Mouse (Mus musculus) heart, embryonic 14.5 days (tissue): ENCODE results near the gene Ptgis. TPM values are rescaled to one million over a fixed set of nuclear protein-coding genes. Genes with fewer than 3 reads are reported as not detected.
A peak's percentile ranks its signal among the peaks of the same experiment; 100 is the strongest.
"Not testable (repeated sequence)": the region's sequence is repeated elsewhere in the genome, so short reads cannot be mapped to it uniquely, and the experiment has no call there.

Experiments used
- ATAC-seq: fragments of 200-750 bp; cut with Nextera tagmentation; 2 replicates; pipeline ENCODE4 v1.8.0; 2017; ENCODE audit warnings: low read depth, moderate TSS enrichment; ENCODE audit not compliant: insufficient number of reproducible peaks, insufficient read depth, low FRiP score
- H3K27ac ChIP-seq, 2 experiments: fragments of 200-500 bp in 1 of 2; fragments of 300-500 bp in 1 of 2; sonication (generic) in 1 of 2; replicated peaks in 1 of 2; 2 replicates each; pipeline ENCODE4 v1.5.1; 2012 to 2014; ENCODE audit warnings: low read depth in 2 of 2, low read length in 2 of 2, control low read depth in 1 of 2, mild to moderate bottlenecking in 1 of 2, mixed read lengths in 1 of 2; ENCODE audit not compliant: control insufficient read depth in 1 of 2, insufficient read depth in 1 of 2
- H3K27me3 ChIP-seq: fragments of 300-500 bp; sonication (generic); 2 replicates; pipeline ENCODE4 v1.6.1; 2014; ENCODE audit warnings: mild to moderate bottlenecking, low read length, control low read depth; ENCODE audit not compliant: control insufficient read depth, insufficient read depth
- H3K36me3 ChIP-seq: fragments of 300-500 bp; sonication (generic); 2 replicates; pipeline ENCODE4 v1.6.1; 2014; ENCODE audit warnings: mild to moderate bottlenecking, control low read depth, low read length, mixed read lengths; ENCODE audit not compliant: control insufficient read depth, insufficient read depth
- H3K4me1 ChIP-seq, 2 experiments: fragments of 200-500 bp in 1 of 2; fragments of 300-500 bp in 1 of 2; sonication (generic) in 1 of 2; 2 replicates each; pipeline ENCODE4 v1.6.1; 2012 to 2014; ENCODE audit warnings: low read length in 2 of 2, control low read depth in 1 of 2, mixed read lengths in 1 of 2; ENCODE audit not compliant: control insufficient read depth in 2 of 2, insufficient read depth in 2 of 2
- H3K4me2 ChIP-seq: fragments of 300-500 bp; sonication (generic); 2 replicates; pipeline ENCODE4 v1.6.1; 2014; ENCODE audit warnings: mild to moderate bottlenecking, low read length
- H3K4me3 ChIP-seq, 2 experiments: fragments of 200-500 bp in 1 of 2; fragments of 300-500 bp in 1 of 2; sonication (generic) in 1 of 2; 2 replicates each; pipeline ENCODE4 v1.5.1; 2012 to 2014; ENCODE audit warnings: low read length in 2 of 2, mild to moderate bottlenecking in 2 of 2, control low read depth in 1 of 2, low read depth in 1 of 2, moderate library complexity in 1 of 2; ENCODE audit not compliant: control insufficient read depth in 1 of 2, insufficient read depth in 1 of 2
- H3K9ac ChIP-seq: fragments of 300-500 bp; sonication (generic); 2 replicates; pipeline ENCODE4 v1.6.1; 2014; ENCODE audit warnings: mild to moderate bottlenecking, low read length
- H3K9me3 ChIP-seq: fragments of 300-500 bp; sonication (generic); 2 replicates; pipeline ENCODE4 v1.6.1; 2016; ENCODE audit warnings: low read length, control low read depth; ENCODE audit not compliant: control insufficient read depth
- WGBS: fragments of 180-500 bp; shearing (Covaris S2); extraction: QIAGEN DNeasy Blood & Tissue Kit; methylation state at CpG from one replicate; pipeline ENCODE4 v1.1.7; 2014; 5-methylcytosine and 5-hydroxymethylcytosine counted together
- polyA plus RNA-seq: library from polyadenylated mRNA; unstranded; fragments of >200 nt; fragmentation: Nextera tagmentation; extraction: Ambion mirVana; gene quantifications from 2 replicates; pipeline ENCODE4 v1.2.1, GENCODE M21; 2014

Ptgis gene
- polyA plus RNA-seq, 1 experiment from 2014 or later = 21.2 TPM

DNA sequence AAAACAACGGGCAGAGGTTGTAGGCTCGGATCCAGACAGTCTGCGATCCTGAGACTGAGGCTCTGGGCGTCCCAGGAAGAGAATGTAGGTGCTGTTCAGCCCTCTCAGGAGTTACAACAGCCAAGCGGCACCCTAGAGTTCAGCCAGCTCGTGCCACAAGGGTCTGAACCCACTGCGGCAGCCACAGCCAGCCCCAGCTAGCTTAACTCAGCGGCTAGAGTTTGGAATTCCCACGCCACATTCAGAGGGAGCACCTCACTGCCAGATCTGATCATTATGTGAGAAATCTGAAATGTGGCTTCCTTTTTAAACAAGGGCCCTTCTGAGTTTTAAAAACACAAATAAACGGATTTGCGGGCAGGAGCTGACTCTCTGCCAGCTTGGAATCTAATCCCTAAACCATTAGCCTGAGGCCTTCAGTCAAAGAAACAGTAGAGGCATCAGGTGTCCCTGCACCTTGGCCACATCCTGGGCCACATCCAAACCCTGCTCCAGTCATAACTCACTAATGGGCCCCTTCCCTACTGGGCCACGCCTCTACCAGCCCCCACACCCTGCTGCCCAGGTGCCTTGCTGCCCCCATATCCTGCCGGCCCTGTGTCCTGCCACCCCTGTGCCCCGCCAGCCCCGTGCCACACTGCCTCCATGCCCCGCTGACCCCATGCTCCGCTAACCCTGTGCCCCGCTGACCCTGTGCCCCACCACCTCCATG is 34.3 kb downstream of the Ptgis start:
- H3K27me3 ChIP-seq = peaks cover 7% of the 10 kb centered on the region; the same call in 1 of the 2 replicates
- ATAC-seq = no peak
- 0 out of 2 replicates have a peak, but pooled peaks cover 2% of the 10 kb centered on the region for H3K36me3 ChIP-seq
- peaks cover 12 to 15% of the 10 kb centered on the region in 2 experiments for H3K4me1 ChIP-seq
- H3K4me2 ChIP-seq = no peak overlapping the region
- WGBS = 84% methylated on average over 18 of the region's 18 CpGs
- no peak overlapping the region for H3K9ac ChIP-seq
- no peak overlapping the region for H3K4me3 ChIP-seq
- no peaks in the 10 kb centered on the region for H3K9me3 ChIP-seq
- H3K27ac ChIP-seq = no peak overlapping the region

DNA sequence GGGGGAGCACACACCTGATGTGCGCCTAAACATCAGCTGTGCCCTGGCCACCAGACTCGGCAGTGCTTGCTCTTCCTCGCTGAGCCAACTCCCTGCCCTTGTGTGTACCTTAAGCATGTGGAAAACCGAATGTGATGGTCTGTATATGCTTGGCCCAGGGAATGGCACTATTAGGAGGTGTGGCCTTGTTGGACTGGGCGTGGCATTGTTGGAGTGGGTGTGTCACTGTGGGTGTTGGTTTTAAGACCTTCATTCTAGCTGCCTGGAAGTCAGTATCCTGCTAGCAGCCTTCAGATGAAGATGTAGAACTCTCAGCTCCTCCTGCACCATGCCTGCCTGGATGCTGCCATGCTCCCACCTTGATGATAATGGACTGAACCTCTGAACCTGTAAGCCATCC is 35.7 kb downstream of the Ptgis start:
- H3K9ac ChIP-seq, H3K9me3 ChIP-seq, ATAC-seq, H3K4me3 ChIP-seq, H3K27ac ChIP-seq, H3K4me2 ChIP-seq, H3K27me3 ChIP-seq, H3K36me3 ChIP-seq: not testable (repeated sequence)
- H3K4me1 ChIP-seq = peaks cover 11% of the 10 kb centered on the region in 2 experiments
- WGBS = 77% methylated on average over 5 of the region's 5 CpGs

DNA sequence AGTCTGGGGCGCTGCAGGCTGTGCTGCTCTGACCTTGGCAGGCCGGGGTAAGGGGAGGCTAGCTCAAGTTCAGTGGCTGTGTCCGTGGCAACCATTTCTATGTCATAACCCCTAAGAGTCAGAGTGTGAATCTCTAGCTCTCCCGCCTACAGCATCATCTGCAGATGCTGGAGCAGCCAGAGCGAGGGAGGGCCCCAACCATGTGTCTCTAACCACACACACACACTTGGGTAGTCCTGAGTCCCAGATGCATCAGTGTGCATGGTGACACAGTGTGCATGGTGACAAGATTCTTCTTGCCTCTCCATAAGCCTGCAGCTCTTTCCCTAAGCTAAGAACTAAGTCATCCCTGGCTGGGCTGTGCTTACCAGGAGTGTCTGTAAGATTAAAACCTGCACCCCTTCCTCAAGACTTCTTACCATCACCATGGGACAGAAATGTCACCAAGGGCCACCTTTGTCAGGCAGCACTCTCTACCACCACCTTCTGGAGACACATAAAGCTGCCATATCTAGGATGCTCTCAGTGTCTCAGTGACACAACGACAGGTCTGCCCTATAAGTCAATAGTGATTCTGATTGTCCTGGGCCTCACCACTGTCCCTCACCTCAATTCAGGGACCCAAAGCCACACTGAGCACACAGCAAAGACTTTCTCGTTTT is 36.8 kb downstream of the Ptgis start:
- ATAC-seq = no peak
- 0 out of 2 replicates have a peak, but pooled peaks cover 2% of the 10 kb centered on the region for H3K36me3 ChIP-seq
- peaks cover 3 to 7% of the 10 kb centered on the region in 2 experiments; a peak in 2 of 4 replicates for H3K4me1 ChIP-seq
- H3K4me3 ChIP-seq = no peak overlapping the region
- no peak overlapping the region for H3K4me2 ChIP-seq
- H3K27me3 ChIP-seq = peaks cover 7% of the 10 kb centered on the region; the same call in 1 of the 2 replicates
- WGBS = 75% methylated on average over 7 of the region's 7 CpGs
- no peak overlapping the region for H3K27ac ChIP-seq
- H3K9ac ChIP-seq = no peak overlapping the region
- H3K9me3 ChIP-seq = no peaks in the 10 kb centered on the region

DNA sequence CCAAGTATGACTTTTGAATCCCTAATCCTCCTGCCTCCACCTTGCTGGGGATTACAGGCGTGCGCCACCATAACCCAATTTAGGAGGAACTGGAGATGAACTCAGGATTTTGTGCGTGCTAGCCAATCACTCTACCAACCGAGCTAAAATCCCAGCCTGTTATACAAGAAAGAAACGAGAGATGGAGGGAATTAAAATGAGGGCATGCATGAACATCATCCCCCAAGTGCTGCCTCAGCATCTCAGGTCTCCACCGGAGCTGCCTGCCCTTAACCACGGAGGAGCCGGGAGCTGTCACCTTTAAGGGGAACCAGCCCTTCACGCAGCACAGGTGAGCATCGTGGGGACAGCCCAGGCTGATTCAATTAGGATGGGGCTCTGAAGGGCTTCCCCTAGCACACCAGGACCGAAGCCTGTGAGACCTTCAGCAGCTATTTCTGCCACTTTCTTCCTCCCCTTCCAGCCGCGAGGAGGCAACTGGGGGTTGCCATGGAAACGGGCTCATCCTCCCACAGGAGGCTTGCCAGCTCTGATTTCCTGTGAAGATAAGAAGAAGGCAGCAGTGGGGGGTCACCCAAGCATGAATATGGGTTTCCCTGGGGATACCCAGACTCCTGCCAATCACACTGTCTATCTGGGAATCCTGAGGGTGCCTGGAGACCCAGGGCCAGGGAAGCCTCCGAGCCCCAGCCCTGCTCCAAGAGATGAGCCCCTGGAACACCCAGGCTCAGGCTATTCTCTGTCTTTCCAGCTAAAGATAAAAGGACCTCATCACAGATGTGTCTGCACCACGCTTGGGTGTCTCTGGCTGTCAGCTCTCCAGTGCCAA is 38.7 kb downstream of the Ptgis start:
- no peak overlapping the region for H3K27ac ChIP-seq
- no peak overlapping the region for H3K4me2 ChIP-seq
- 0 out of 2 replicates have a peak, but pooled peaks cover 2% of the 10 kb centered on the region for H3K36me3 ChIP-seq
- peaks cover 7% of the 10 kb centered on the region; the same call in 1 of the 2 replicates for H3K27me3 ChIP-seq
- no peak for ATAC-seq
- no peak overlapping the region for H3K9ac ChIP-seq
- H3K4me3 ChIP-seq = no peak overlapping the region
- no peaks in the 10 kb centered on the region for H3K9me3 ChIP-seq
- 41% methylated on average over 16 of the region's 16 CpGs for WGBS
- no peaks in the 10 kb centered on the region for H3K4me1 ChIP-seq

DNA sequence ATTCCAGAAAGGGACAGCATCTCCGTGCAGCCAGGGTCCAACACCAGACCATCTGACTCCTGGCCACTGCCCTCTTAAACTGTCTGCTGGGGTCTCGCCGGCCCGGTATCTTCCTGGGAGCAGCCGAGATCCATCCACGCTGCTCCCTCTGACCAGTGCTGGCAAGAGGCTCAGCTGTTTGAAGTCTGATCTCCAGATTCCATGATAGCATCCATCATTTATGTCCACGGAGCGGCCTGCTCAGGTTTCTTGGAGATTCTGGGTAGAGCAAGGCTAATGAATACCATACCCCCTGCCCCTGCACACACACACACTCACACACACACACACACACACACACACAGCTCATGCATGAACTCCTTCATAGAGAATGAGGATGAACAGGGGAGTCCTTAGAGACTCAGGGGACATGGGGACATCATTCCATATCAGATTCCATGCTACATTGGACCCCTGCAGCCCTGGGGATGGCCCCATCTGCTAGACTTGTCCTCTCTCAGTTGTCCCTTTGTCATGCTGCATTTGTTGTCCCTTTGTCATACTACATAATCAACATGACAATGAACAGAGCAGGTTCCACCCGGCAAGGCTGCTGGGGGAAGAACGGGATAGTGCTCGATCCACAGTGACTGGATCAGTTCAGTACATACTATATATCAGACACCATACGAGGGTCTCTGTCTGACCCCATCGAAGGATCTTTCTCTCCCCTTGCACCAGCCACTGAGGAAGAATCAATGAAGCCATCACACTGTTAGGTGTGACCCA is 41.6 kb downstream of the Ptgis start:
- H3K4me1 ChIP-seq = no peaks in the 10 kb centered on the region
- no peak overlapping the region for H3K27ac ChIP-seq
- peaks cover 7% of the 10 kb centered on the region; the same call in 1 of the 2 replicates for H3K27me3 ChIP-seq
- no peak overlapping the region for H3K4me3 ChIP-seq
- H3K4me2 ChIP-seq = no peak overlapping the region
- no peak for ATAC-seq
- H3K9me3 ChIP-seq = peaks cover 5% of the 10 kb centered on the region; the same call in 1 of the 2 replicates
- WGBS = 52% methylated on average over 13 of the region's 13 CpGs
- no peak overlapping the region for H3K9ac ChIP-seq
- H3K36me3 ChIP-seq = 0 out of 2 replicates have a peak, but pooled peaks cover 2% of the 10 kb centered on the region

DNA sequence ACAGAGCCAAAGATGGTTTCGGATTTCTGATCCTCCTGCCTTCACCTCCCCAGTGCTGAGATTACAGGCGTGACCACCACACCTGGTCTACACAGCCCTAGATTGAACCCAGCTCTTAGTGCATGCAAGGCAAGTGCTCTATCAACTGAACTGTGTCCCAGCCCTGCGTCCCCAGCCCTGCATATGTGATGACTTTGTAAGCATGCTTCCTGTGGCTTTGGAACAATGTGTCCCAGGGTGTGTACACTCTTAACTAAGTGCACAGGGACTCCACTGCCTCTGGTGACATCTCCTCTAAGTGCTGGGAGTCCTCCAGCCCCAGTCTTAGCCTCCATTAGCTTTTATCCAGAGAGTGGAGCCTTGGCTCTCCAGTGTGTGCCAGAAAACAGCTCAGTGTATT is 47.0 kb downstream of the Ptgis start:
- Histone ChIP-seq H3K27ac (no peak overlapping the region), H3K27me3 (peaks cover 32% of the 10 kb centered on the region), H3K4me3 (no peak overlapping the region), H3K9me3 (peaks cover 6% of the 10 kb centered on the region; the same call in 1 of the 2 replicates), H3K36me3 (no peaks in the 10 kb centered on the region), H3K4me2 (no peak overlapping the region), H3K4me1 (peaks cover 2 to 14% of the 10 kb centered on the region in 2 experiments; a peak in 3 of 4 replicates), H3K9ac (no peak overlapping the region)
- no peak for ATAC-seq
- WGBS = 80% methylated on average over 3 of the region's 3 CpGs

DNA sequence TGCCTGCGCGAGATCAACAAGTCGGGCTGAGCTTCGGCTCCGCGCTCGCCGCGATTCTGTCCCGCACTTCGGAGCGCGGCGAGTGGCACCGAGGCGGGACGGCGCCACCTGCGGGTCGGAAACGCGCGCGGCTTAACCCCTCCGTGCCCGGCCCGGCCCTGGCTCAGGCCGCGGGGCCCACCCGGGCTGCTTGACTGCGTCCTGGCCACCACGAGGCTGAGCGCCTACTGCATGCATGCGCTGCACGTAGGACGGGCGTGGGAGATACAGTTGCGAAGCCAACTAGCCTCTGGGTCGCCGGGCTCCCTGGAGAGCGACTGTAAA is 50.4 kb downstream of the Ptgis start, which contains the start of gene Kcnb1:
Gene Kcnb1, minus strand, starts transcription at position 80 of the 324 bp plus-strand sequence.
- peak within 1 kb of the TSS; percentile 64 for H3K9ac ChIP-seq
- no peak for ATAC-seq

More for the DNA sequence above, 50.4 kb downstream of the Ptgis start, which contains the start of gene Kcnb1:
- Histone ChIP-seq H3K9me3 (peaks cover 6% of the 10 kb centered on the region; the same call in 1 of the 2 replicates), H3K36me3 (no peaks in the 10 kb centered on the region), H3K4me3 (peak within 1 kb of the TSS; percentile 43 to 55), H3K27me3 (peaks cover 63% of the 10 kb centered on the region), H3K27ac (no peak within 1 kb of the TSS), H3K4me1 (peaks cover 2 to 14% of the 10 kb centered on the region in 2 experiments; a peak in 3 of 4 replicates), H3K4me2 (peak within 1 kb of the TSS; percentile 88)
- WGBS = under 1% methylated on average over 37 of the region's 41 CpGs
